Comparison of ENCODE assay signal across 27 mouse cellular contexts in the genomic region with DNA sequence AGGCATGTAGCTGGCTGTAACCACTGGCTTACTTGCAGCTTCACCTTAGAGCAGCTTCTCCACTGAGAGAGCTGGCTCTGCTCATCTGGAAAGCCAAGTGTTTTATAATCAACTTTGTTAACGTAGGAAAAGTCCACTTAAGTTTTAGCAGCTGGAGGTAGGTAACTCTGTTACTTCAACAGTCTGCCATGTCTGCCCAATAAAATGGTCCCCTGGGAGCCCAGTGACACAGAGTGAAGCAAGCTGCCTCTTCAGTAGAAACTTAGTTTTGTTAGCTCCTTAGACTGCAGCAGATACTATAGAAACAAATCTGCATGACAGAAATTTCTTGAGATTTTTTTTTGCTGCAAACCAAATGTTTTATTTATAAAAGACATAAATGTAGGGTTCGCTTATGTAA.
DNase-seq lines count a peak whose midpoint lies in the region; ATAC-seq and TF ChIP-seq lines count a peak whose summit lies in the region.
"Had no signal": no experiment of that assay in that cellular context is flagged by ENCODE, and none has a peak within 500 bp of the region (broad histone marks: within the 10 kb centered on the region; RNA-seq: fewer than 3 reads in every experiment).

No protein-coding gene starts in this region.

- no peak for TF ChIP-seq POLR2A in CH12.LX (IDR thresholded peaks at IDR 0.05; ENCODE audit: low read depth, low read length)

- no peak overlapping the region for H3K4me3 ChIP-seq in hindbrain, postnatal 0 days (ENCODE audit: low read length)
- no peak overlapping the region for H3K4me3 ChIP-seq in hindbrain, embryonic 16.5 days (ENCODE audit: low read length)
- H3K4me3 ChIP-seq in CH12.LX (replicated peaks in 1 of 3; ENCODE audit: low read depth in 2 of 3, low read length in 2 of 3, poor library complexity in 1 of 3): no peak overlapping the region
- H3K4me3 ChIP-seq: forebrain, embryonic 12.5 days; hindbrain, embryonic 10.5 days; hindbrain, embryonic 15.5 days; intestine, embryonic 15.5 days; limb, embryonic 15.5 days; liver, embryonic 13.5 days; neural tube, embryonic 12.5 days had no signal

- no peak for TF ChIP-seq EP300 in CH12.LX (IDR thresholded peaks at IDR 0.05; ENCODE audit: low read length)

- H3K27me3 ChIP-seq in hindbrain, postnatal 0 days (ENCODE audit: insufficient read depth, low read length): no peaks in the 10 kb centered on the region
- no peaks in the 10 kb centered on the region for H3K27me3 ChIP-seq in hindbrain, embryonic 16.5 days (replicated peaks; ENCODE audit: control insufficient read depth, insufficient read depth, low read length)
- no peaks in the 10 kb centered on the region for H3K27me3 ChIP-seq in CH12.LX (replicated peaks)
- H3K27me3 ChIP-seq: forebrain, embryonic 12.5 days; hindbrain, embryonic 15.5 days; intestine, embryonic 15.5 days; limb, embryonic 15.5 days; liver, embryonic 13.5 days; neural tube, embryonic 12.5 days had no signal

- no peak overlapping the region for H3K4me2 ChIP-seq in hindbrain, postnatal 0 days (ENCODE audit: low read depth, low read length)
- H3K4me2 ChIP-seq in hindbrain, embryonic 16.5 days (ENCODE audit: low read length): no peak overlapping the region
- no peak overlapping the region for H3K4me2 ChIP-seq in CH12.LX (ENCODE audit: insufficient read depth, low read depth, poor library complexity, severe bottlenecking)
- H3K4me2 ChIP-seq: forebrain, embryonic 12.5 days; hindbrain, embryonic 15.5 days; intestine, embryonic 15.5 days; limb, embryonic 15.5 days; liver, embryonic 13.5 days; neural tube, embryonic 12.5 days had no signal

- no peak overlapping the region for H3K27ac ChIP-seq in hindbrain, postnatal 0 days
- H3K27ac ChIP-seq in hindbrain, embryonic 16.5 days (ENCODE audit: low read depth, low read length): no peak overlapping the region
- H3K27ac ChIP-seq in CH12.LX (ENCODE audit: insufficient read depth, low read depth): no peak overlapping the region
- H3K27ac ChIP-seq: forebrain, embryonic 12.5 days; hindbrain, embryonic 10.5 days; hindbrain, embryonic 15.5 days; intestine, embryonic 15.5 days; limb, embryonic 15.5 days; liver, embryonic 13.5 days; macrophage; neural tube, embryonic 12.5 days had no signal

- 77% methylated on average over 2 of the region's 2 CpGs for WGBS in hindbrain, postnatal 0 days
- WGBS in hindbrain, embryonic 16.5 days: 81% methylated on average over 2 of the region's 2 CpGs

- dilution Hi-C loops in CH12.LX (cut with MboI; ENCODE audit: extremely low pct_ligation_motif_present, extremely low pct_unique_long_range_greater_than_20kb, low sequenced_read_pairs): no loop called here

- no peak for ATAC-seq in hindbrain, postnatal 0 days
- no peak for ATAC-seq in hindbrain, embryonic 16.5 days
- ATAC-seq: forebrain, postnatal 0 days; intestine, embryonic 15.5 days; midbrain, embryonic 16.5 days had no signal

- TF ChIP-seq CTCF in hindbrain, postnatal 0 days (IDR thresholded peaks at IDR 0.05; ENCODE audit: low read depth): no peak
- TF ChIP-seq CTCF in CH12.LX (conservative IDR thresholded peaks at IDR 0.05 in 1 of 2, IDR thresholded peaks at IDR 0.05 in 1 of 2; ENCODE audit: low read depth in 2 of 2, low read length in 2 of 2): no peak

- TF ChIP-seq RAD21 in CH12.LX (IDR thresholded peaks at IDR 0.05; ENCODE audit: low read depth, low read length): no peak

- DNase-seq in hindbrain, postnatal 0 days (ENCODE audit: low spot score): peak; percentile 13
- peak; percentile 59 for DNase-seq in CH12.LX (ENCODE audit: extremely low read depth)
- peak; percentile 29 for DNase-seq in embryo, embryonic 11 days
- peak; percentile 35 for DNase-seq in mesoderm, embryonic 11.5 days (ENCODE audit: low read depth, low spot score)
- DNase-seq in right cerebral cortex, postnatal 10 days (ENCODE audit: low spot score in 2 of 2): no peak
- DNase-seq in natural killer cell, adult 2 months (ENCODE audit: low spot score in 2 of 2): no peak
- DNase-seq: adrenal gland, adult 2 months; cerebellum, adult 11 months; cerebellum, adult 9-10 months; forebrain, postnatal 0 days; gastrocnemius, postnatal 10 days; kidney, adult 2 months; kidney, postnatal 4 days; liver, embryonic 13.5 days; lung, adult 18-20 months; lung, postnatal 10 days; right cerebral cortex, adult 18-20 months; right cerebral cortex, postnatal 4 days had no signal

- in situ Hi-C loops in CH12.LX (cut with MboI; ENCODE audit: low pct_ligation_motif_present, low pct_unique_long_range_greater_than_20kb, low sequenced_read_pairs): no loop called here

- no peaks in the 10 kb centered on the region for H3K79me2 ChIP-seq in CH12.LX (replicated peaks; ENCODE audit: control insufficient read depth, extremely low read depth, insufficient read depth, poor library complexity, severe bottlenecking)

- no peak overlapping the region for H3K9ac ChIP-seq in hindbrain, postnatal 0 days (replicated peaks; ENCODE audit: low read length)
- no peak overlapping the region for H3K9ac ChIP-seq in hindbrain, embryonic 16.5 days (ENCODE audit: low read depth, low read length)
- no peak overlapping the region for H3K9ac ChIP-seq in CH12.LX (ENCODE audit: insufficient read depth, low read depth)
- H3K9ac ChIP-seq: forebrain, embryonic 12.5 days; forebrain, postnatal 0 days; hindbrain, embryonic 15.5 days; intestine, embryonic 15.5 days; limb, embryonic 15.5 days; liver, embryonic 13.5 days; neural tube, embryonic 12.5 days had no signal

- H3K36me3 ChIP-seq in hindbrain, postnatal 0 days (ENCODE audit: insufficient read depth, low read length): no peaks in the 10 kb centered on the region
- H3K36me3 ChIP-seq in hindbrain, embryonic 16.5 days (ENCODE audit: control insufficient read depth, insufficient read depth, low read length): no peaks in the 10 kb centered on the region
- H3K36me3 ChIP-seq in CH12.LX (replicated peaks in 1 of 2; ENCODE audit: control insufficient read depth in 1 of 2, insufficient read depth in 1 of 2, low read length in 1 of 2): no peaks in the 10 kb centered on the region
- H3K36me3 ChIP-seq: forebrain, embryonic 12.5 days; hindbrain, embryonic 10.5 days; hindbrain, embryonic 15.5 days; intestine, embryonic 15.5 days; limb, embryonic 15.5 days; liver, embryonic 13.5 days; neural tube, embryonic 12.5 days had no signal

- no peaks in the 10 kb centered on the region for H3K4me1 ChIP-seq in hindbrain, postnatal 0 days (ENCODE audit: insufficient read depth, low read length)
- no peaks in the 10 kb centered on the region for H3K4me1 ChIP-seq in hindbrain, embryonic 16.5 days (ENCODE audit: control insufficient read depth, insufficient read depth, low read depth, low read length)
- H3K4me1 ChIP-seq in CH12.LX (ENCODE audit: control insufficient read depth in 1 of 2, insufficient read depth in 2 of 2): peaks cover 0 to 4% of the 10 kb centered on the region in 2 experiments; a peak in 2 of 4 replicates
- H3K4me1 ChIP-seq: forebrain, embryonic 12.5 days; hindbrain, embryonic 10.5 days; hindbrain, embryonic 15.5 days; intestine, embryonic 15.5 days; limb, embryonic 15.5 days; liver, embryonic 13.5 days; neural tube, embryonic 12.5 days had no signal

- H3K9me3 ChIP-seq in hindbrain, postnatal 0 days (ENCODE audit: low read length): no peaks in the 10 kb centered on the region
- no peaks in the 10 kb centered on the region for H3K9me3 ChIP-seq in hindbrain, embryonic 16.5 days (ENCODE audit: control insufficient read depth, low read length)
- H3K9me3 ChIP-seq in CH12.LX (replicated peaks; ENCODE audit: low read length): no peaks in the 10 kb centered on the region
- H3K9me3 ChIP-seq: forebrain, embryonic 12.5 days; hindbrain, embryonic 10.5 days; hindbrain, embryonic 15.5 days; intestine, embryonic 15.5 days; limb, embryonic 15.5 days; liver, embryonic 13.5 days; neural tube, embryonic 12.5 days had no signal

TF ChIP-seq in CH12.LX, 34 proteins besides CTCF, POLR2A, EP300 and RAD21:
- TF ChIP-seq NELFE (IDR thresholded peaks at IDR 0.05; ENCODE audit: low read depth, low read length) (no peak), ELF1 (IDR thresholded peaks at IDR 0.05; ENCODE audit: low read depth, low read length) (no peak), CHD2 (IDR thresholded peaks at IDR 0.05; ENCODE audit: low read length) (no peak), ZNF384 (IDR thresholded peaks at IDR 0.05; ENCODE audit: low read depth, low read length) (no peak), JUN (IDR thresholded peaks at IDR 0.05; ENCODE audit: insufficient read depth, low read depth, low read length) (no peak), MAZ (IDR thresholded peaks at IDR 0.05; ENCODE audit: low read depth, low read length) (no peak)

Comparison
In these comparisons a context has a peak if more than half of its experiments do, and no peak if none do; other contexts are left out.
1. DNase-seq: peak in hindbrain, postnatal 0 days (single experiment), CH12.LX (single experiment), embryo, embryonic 11 days (single experiment) and mesoderm, embryonic 11.5 days (single experiment); none in right cerebral cortex, postnatal 10 days (0 of 2) and natural killer cell, adult 2 months (0 of 2).